Mouse (Mus musculus) brain, adult 2 months (tissue): ENCODE measurements around the gene Ndufc2.

Source experiments
- DNase-seq: peaks from one replicate; pipeline ENCODE4 v3.0.0; 2011; ENCODE audit warnings: low read depth, low spot score

Gene Ndufc2

DNA sequence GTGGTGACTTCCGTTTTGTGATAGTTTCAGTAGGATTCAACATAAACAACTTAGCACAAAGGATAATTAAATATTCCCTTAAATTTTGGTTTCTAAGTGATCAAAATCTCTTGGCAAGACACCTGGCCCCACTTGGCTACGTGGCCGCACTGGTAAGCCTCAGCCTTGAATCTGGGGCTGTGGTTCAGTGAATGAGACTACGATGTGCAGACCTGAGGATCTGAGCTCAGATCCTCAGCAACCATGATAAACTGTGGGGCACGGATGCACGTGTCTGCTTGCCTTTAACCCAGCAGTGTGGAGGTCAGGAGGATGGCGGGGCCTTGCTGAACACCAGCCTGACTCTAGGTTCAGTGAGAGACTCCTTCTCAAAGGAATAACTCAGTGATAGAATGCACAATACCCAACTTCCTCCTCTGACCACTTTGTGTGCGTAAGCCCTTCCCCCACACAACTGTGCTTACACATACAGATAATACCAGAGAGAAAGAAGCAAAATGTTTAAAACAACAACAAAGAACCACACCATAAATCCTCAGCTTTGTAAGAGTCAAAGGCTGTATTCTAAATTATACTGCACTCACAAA is 12.1 kb upstream of the Ndufc2 start:
- no peak for DNase-seq

GRCm38 (mm10) chr7:97388541-97388940 is 11.3 kb upstream of the Ndufc2 start:
- no peak for DNase-seq

DNA sequence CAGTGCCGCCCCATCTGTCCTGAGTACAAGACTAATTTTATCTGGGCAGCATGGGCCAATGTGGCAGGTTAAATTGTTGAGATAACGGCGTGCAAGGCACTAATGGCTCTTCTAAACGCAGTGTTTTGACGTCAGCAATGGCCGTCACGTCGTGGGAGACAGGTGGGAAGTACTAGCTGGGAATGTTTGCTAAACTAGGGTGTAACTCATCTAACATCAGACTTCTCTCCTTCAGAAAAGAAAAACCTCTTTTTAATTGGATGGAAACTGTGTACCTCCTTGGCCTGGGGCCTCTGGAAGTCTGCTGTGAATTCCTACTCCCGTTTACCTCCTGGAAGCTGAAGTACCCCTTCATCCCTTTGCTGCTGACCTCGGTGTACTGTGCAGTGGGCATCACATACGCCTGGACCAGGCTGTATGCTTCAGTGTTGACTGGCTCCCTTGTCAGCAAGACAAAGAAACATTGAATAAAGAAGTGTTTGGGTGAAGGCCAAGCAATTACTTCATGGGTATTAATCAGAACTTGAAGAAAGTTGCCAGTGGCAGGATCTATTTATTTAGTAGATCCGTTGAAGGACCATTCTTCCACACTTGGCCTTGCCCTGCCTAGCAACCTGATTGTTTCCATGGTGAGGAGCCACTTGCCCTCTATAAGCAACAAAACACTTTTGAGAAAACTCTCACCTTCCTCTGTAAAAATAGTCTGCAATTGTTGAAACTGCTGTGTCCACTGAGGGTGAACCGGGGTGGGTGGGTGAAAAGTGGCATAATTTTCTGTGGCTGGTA is 8.3 kb upstream of the Ndufc2 start:
- DNase-seq, result no peak

- no peak for DNase-seq
These were observed 7.7 kb upstream of the Ndufc2 start for GRCm38 (mm10) chr7:97392079-97392445.

DNA sequence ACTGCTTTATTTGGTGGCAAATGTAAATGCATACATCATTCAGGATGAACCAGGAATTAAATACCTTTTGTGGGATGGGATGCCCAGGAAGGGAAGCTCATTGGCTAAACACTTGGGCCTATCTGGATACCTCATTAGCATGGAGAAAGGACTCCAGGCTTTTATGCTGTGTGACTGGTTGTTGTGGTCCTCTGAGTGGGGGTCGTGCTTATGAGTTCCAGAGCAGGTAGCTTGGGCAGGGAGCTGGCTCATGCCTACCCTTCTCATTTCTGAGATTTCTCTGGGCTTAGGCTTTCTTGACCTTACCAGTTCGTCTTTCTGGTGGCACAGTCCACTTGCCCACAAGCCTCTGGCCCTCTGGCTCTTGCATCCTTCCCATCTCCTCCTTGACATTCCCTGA is 5.4 kb upstream of the Ndufc2 start:
- no peak for DNase-seq

- no peak for DNase-seq
These were observed 860 bp upstream of the Ndufc2 start for GRCm38 (mm10) chr7:97398943-97399342.

DNA sequence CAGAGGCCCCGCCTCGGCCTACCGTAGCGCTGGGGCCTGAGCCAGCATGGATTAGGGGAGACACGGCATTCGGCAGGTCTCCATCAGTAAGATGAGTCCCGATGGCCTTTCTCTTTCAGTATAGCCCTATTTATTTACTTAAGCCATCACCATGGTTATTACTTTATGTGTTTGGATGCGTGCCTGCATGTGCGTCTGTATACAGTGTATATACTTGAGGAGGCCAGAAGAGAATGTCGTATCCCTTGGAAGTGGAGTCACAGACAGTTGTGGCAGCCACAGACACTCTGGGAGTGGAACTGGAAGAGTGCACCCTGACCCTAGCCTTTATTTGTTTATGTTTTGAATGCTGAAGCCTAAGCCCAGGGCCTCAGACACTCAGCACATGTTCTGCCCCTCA is 7.3 kb downstream of the Ndufc2 start:
- DNase-seq, result no peak

DNA sequence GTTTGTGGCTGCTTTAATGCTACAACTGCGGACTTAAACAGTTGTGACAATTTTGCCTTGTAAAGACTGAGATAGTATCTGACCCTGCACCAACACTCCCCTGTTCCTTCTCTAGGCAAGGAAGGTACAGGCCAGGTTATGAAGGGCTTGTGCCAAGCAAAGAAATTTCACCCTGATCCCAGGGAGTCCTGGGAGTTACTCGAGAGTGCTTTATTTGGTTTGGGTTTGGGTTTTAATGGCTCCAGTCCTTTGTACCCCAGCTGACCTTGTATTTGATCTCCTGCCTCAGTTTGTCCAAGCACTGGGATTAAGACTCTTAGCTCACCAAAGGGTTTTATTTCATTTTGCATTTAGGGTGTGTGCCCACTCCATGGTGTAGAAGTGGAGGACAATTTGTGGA is 11.3 kb downstream of the Ndufc2 start:
- no peak for DNase-seq

GRCm38 (mm10) chr7:97411575-97411974 is 11.8 kb downstream of the Ndufc2 start:
- no peak for DNase-seq

DNA sequence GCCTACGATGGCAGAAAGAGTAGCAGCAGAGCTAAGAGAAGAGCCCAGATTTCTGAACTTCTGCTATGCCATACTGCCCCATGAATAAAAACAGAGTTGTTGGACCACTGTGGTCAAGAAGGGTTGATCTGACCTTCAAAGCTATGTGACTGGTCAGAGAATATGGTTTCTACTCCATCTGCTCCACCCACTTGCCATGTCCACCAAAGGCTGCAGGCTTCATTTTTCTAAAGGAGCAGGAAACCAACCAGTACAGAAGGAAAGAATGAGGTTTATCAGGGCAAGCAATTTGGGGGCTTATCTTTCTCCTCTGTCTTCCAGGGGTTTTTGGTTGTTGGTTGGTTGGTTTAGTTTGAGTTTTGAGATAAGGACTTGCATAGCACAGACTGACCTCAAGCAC is 14.2 kb downstream of the Ndufc2 start:
- no peak for DNase-seq

- DNase-seq, result no peak
These were observed 14.6 kb downstream of the Ndufc2 start for GRCm38 (mm10) chr7:97414426-97414825.

DNA sequence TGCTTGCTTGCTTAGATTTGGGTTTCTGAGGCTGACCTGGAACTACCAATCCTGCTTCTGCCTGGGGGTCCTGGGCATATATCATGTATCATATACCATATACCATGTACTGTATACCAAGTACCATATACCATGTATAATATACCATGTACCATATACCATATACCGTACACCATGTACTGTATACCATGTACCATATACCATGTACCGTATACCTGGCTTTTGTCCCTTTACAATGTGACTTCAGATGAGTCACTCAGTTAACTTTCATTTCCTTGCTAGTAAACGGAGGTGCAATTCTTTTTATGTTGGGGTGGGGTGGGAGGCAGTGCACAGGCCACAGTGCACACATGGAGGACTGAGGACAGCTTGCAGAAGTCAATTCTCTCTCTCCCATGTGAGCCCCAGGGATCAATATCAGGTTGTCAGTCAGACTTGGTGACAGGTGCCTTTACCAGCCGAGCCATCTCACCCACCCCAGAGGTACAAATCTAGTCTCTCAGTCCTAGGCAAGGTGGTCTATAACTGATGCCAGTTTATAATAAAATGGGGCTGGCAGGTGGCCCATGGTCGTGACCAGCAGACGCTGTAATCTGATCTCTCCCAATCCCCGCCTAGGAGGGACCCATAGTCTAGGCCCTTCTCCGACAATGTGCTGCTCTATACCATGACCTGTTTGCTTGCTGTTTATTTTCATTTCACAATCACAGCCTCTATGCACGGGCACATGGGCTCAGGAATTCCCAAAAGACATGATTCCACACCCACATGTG is 15.3 kb downstream of the Ndufc2 start:
- no peak for DNase-seq

GRCm38 (mm10) chr7:97416473-97416872 is 16.7 kb downstream of the Ndufc2 start:
- no peak for DNase-seq

DNA sequence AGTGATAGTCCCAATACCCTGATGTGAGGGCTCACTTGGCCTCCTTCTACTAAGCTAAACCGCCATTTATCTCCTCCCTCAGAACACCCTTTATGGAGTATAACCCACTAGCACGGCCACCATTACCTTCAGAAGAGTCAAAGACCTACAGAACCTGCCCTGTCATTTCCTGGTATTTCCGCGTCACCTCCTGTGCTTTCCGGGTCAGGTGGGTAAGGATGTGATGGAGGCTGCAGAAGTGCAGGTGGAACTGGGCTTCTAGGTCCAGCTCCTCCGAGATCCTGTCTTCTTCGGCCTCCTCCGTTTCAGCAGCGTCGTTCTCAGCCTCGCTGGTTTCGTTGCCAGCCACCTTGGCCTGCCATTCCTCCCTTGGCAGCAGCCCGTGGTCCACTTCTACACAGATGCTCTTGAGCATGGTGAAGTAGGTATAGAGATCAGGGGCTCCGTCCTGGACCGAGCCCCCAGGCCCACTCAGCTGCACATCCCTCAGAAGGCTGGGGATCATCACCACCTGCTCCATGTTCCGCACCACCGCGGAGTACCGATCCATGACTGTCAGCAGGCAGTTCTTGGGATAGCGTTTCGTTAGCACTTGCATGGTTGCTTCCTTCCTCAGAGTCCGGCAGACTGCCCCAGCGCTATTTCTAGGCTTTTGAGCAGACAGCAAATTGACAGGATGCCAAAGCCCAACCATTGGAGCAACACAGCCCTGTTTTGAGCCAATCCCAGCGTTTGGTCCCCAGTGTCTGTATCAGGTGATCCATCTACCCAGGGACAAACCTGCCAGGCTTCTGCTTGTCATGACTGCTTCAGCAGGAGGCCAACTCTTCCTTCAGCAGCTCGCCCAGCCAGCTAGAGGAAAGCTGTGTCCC is 17.3 kb downstream of the Ndufc2 start, which contains the start of gene Thrsp:
Thrsp (minus strand) TSS at position 825 of the 872 bp plus-strand sequence.
- peak; percentile 99 for DNase-seq

- no peak for DNase-seq
These were observed 18.9 kb downstream of the Ndufc2 start for GRCm38 (mm10) chr7:97418717-97419116.

- no peak for DNase-seq
These were observed 19.4 kb downstream of the Ndufc2 start for GRCm38 (mm10) chr7:97419163-97419562.

- no peak for DNase-seq
These were observed 20.6 kb downstream of the Ndufc2 start for GRCm38 (mm10) chr7:97420406-97420805.

GRCm38 (mm10) chr7:97420958-97421651 is 21.3 kb downstream of the Ndufc2 start:
- DNase-seq, result peak; percentile 88

GRCm38 (mm10) chr7:97423754-97424153 is 24.0 kb downstream of the Ndufc2 start:
- DNase-seq, result no peak

- peak; percentile 90 for DNase-seq
These were observed 24.9 kb downstream of the Ndufc2 start for GRCm38 (mm10) chr7:97424621-97425245.

- DNase-seq, result peak; percentile 83
These were observed 26.8 kb downstream of the Ndufc2 start for GRCm38 (mm10) chr7:97426566-97426965.
